Mouse (Mus musculus) thymus, postnatal 25 days (tissue): Measurements from ENCODE around the gene Naif1.

Experiments used
- DNase-seq: peaks from one replicate; pipeline ENCODE4 v3.0.0; 2022

The Naif1 gene

GRCm38 (mm10) chr2:32428262-32428722, 22.0 kb upstream of the Naif1 start:
- no peak for DNase-seq

GRCm38 (mm10) chr2:32429215-32429891, 20.9 kb upstream of the Naif1 start:
- no peak for DNase-seq

- DNase-seq = no peak
Measured at GRCm38 (mm10) chr2:32430701-32431676, 19.3 kb upstream of the Naif1 start.

GRCm38 (mm10) chr2:32436686-32437372, 13.4 kb upstream of the Naif1 start:
- no peak for DNase-seq

- no peak for DNase-seq
Measured at GRCm38 (mm10) chr2:32437612-32438166, 12.6 kb upstream of the Naif1 start.

GRCm38 (mm10) chr2:32438733-32439132, 11.5 kb upstream of the Naif1 start:
- DNase-seq = no peak

- no peak for DNase-seq
Measured at GRCm38 (mm10) chr2:32439177-32439576, 11.1 kb upstream of the Naif1 start.

GRCm38 (mm10) chr2:32440164-32440563, 10.1 kb upstream of the Naif1 start:
- no peak for DNase-seq

GRCm38 (mm10) chr2:32440632-32441031, 9.6 kb upstream of the Naif1 start:
- DNase-seq = no peak

- no peak for DNase-seq
Measured at GRCm38 (mm10) chr2:32441550-32441949, 8.7 kb upstream of the Naif1 start.

- no peak for DNase-seq
Measured at GRCm38 (mm10) chr2:32445535-32445934, 4.7 kb upstream of the Naif1 start.

- DNase-seq = peak; percentile 75
Measured at GRCm38 (mm10) chr2:32447264-32447936, 2.9 kb upstream of the Naif1 start.

GRCm38 (mm10) chr2:32448480-32448879, 1.8 kb upstream of the Naif1 start:
- DNase-seq = no peak

GRCm38 (mm10) chr2:32450881-32451844, 906 bp downstream of the Naif1 start, which contains the start of gene Slc25a25:
Slc25a25 (minus strand) TSS chr2:32451445.
- DNase-seq = peak; percentile 97

- DNase-seq = peak; percentile 99
Measured at GRCm38 (mm10) chr2:32451870-32452372, 1.7 kb downstream of the Naif1 start.

GRCm38 (mm10) chr2:32452441-32452971, 2.2 kb downstream of the Naif1 start:
- no peak for DNase-seq

- no peak for DNase-seq
Measured at GRCm38 (mm10) chr2:32453641-32454303, 3.5 kb downstream of the Naif1 start.

- DNase-seq = peak; percentile 25
Measured at GRCm38 (mm10) chr2:32454633-32455032, 4.4 kb downstream of the Naif1 start.

- no peak for DNase-seq
Measured at GRCm38 (mm10) chr2:32455101-32455500, 4.8 kb downstream of the Naif1 start.

- no peak for DNase-seq
Measured at GRCm38 (mm10) chr2:32458300-32458699, 8.0 kb downstream of the Naif1 start.
